ENCODE assay signal across 1 mouse cellular context in genomic region chr5:92083417-92084038, GRCm38 (mm10).
TF ChIP-seq lines count a peak whose summit lies in the region.

Gene G3bp2 (minus strand): TSS chr5:92083719.

TF ChIP-seq in MEL, 35 proteins besides CTCF, POLR2A, EP300 and RAD21 (continued from another document):
- TF ChIP-seq MAZ (IDR thresholded peaks at IDR 0.05; ENCODE audit: low read depth, low read length) (peak; percentile 58; the same call in 1 of the 2 replicates), TBP (IDR thresholded peaks at IDR 0.05; ENCODE audit: low read depth, low read length) (peak; percentile 94), SMC3 (IDR thresholded peaks at IDR 0.05; ENCODE audit: low read depth, low read length) (no peak), RCOR1 (IDR thresholded peaks at IDR 0.05; ENCODE audit: low read depth, low read length) (no peak), NELFE (IDR thresholded peaks at IDR 0.05; ENCODE audit: low read depth, low read length) (peak; percentile 87)
